In genomic region chr7:30184641-30185348, GRCm38 (mm10) we compare ENCODE assay signal across 8 mouse cellular contexts. TPM values are rescaled to one million over a fixed set of nuclear protein-coding genes. Genes with fewer than 3 reads are reported as not detected.
DNase-seq lines count a peak whose midpoint lies in the region; ATAC-seq and TF ChIP-seq lines count a peak whose summit lies in the region.

No protein-coding gene starts in this region.

- no peak for DNase-seq in heart, postnatal 25 days (ENCODE audit: low spot score)
- no peak for DNase-seq in midbrain, embryonic 10.5 days (ENCODE audit: low spot score)
- no peak for DNase-seq in midbrain, postnatal 0 days (ENCODE audit: low spot score)
- no peak for DNase-seq in thymus, postnatal 4 days
- DNase-seq in layer of hippocampus, postnatal 36 days = no peak

- no peak for TF ChIP-seq POLR2A in myocyte (IDR thresholded peaks at IDR 0.05; ENCODE audit: insufficient read length, low read depth)

- TF ChIP-seq CTCF in midbrain, postnatal 0 days (IDR thresholded peaks at IDR 0.05) = no peak

- H3K9ac ChIP-seq in heart, embryonic 14.5 days (ENCODE audit: low read length) = peak overlapping the region; percentile 74
- H3K9ac ChIP-seq in midbrain, postnatal 0 days (replicated peaks; ENCODE audit: low read length, poor library complexity, severe bottlenecking) = no peak overlapping the region
- H3K9ac ChIP-seq in heart, embryonic 16.5 days (ENCODE audit: low read length) = peak overlapping the region; percentile 78

- H3K4me2 ChIP-seq in heart, embryonic 14.5 days (ENCODE audit: low read length) = peak overlapping the region; percentile 63
- H3K4me2 ChIP-seq in midbrain, postnatal 0 days (ENCODE audit: low read depth, low read length, poor library complexity, severe bottlenecking) = no peak overlapping the region
- H3K4me2 ChIP-seq in heart, embryonic 16.5 days (ENCODE audit: low read depth, low read length) = peak overlapping the region; percentile 59
- H3K4me2 ChIP-seq in myocyte (ENCODE audit: low read depth) = peak overlapping the region; percentile 66

- no peak for ATAC-seq in heart, embryonic 14.5 days (ENCODE audit: insufficient number of reproducible peaks, insufficient read depth, low FRiP score, low read depth)
- no peak for ATAC-seq in midbrain, postnatal 0 days (ENCODE audit: low FRiP score)
- ATAC-seq in heart, embryonic 16.5 days (replicated peaks; ENCODE audit: extremely low read depth, insufficient read depth, low FRiP score) = no peak

- H3ac ChIP-seq in myocyte (ENCODE audit: control insufficient read depth, insufficient read length) = no peak overlapping the region

- 57% methylated on average over 13 of the region's 13 CpGs for WGBS in heart, embryonic 14.5 days
- 72% methylated on average over 13 of the region's 13 CpGs for WGBS in midbrain, embryonic 10.5 days
- 79% methylated on average over 13 of the region's 13 CpGs for WGBS in midbrain, postnatal 0 days
- WGBS in heart, embryonic 16.5 days = 64% methylated on average over 13 of the region's 13 CpGs

- H3K27me3 ChIP-seq in heart, embryonic 14.5 days (ENCODE audit: control insufficient read depth, insufficient read depth, low read length) = no peaks in the 10 kb centered on the region
- H3K27me3 ChIP-seq in midbrain, embryonic 10.5 days (ENCODE audit: low read depth, poor library complexity, severe bottlenecking) = no peaks in the 10 kb centered on the region
- no peaks in the 10 kb centered on the region for H3K27me3 ChIP-seq in midbrain, postnatal 0 days (ENCODE audit: insufficient read depth, low read length)
- no peaks in the 10 kb centered on the region for H3K27me3 ChIP-seq in heart, embryonic 16.5 days (ENCODE audit: control insufficient read depth, insufficient read depth, low read length)
- no peaks in the 10 kb centered on the region for H3K27me3 ChIP-seq in myocyte (ENCODE audit: control insufficient read depth, insufficient read depth, insufficient read length)

- H3K4me1 ChIP-seq in heart, embryonic 14.5 days (ENCODE audit: control insufficient read depth in 2 of 2, insufficient read depth in 2 of 2, low read length in 2 of 2) = peaks cover 4 to 9% of the 10 kb centered on the region in 2 experiments
- peaks cover 19% of the 10 kb centered on the region for H3K4me1 ChIP-seq in midbrain, embryonic 10.5 days
- no peaks in the 10 kb centered on the region for H3K4me1 ChIP-seq in midbrain, postnatal 0 days (ENCODE audit: insufficient read depth, low read length)
- peaks cover 8% of the 10 kb centered on the region; the same call in 1 of the 2 replicates for H3K4me1 ChIP-seq in heart, embryonic 16.5 days (ENCODE audit: control insufficient read depth, insufficient read depth, low read length)

- peak overlapping the region; percentile 44 to 62 for H3K4me3 ChIP-seq in heart, embryonic 14.5 days (ENCODE audit: control insufficient read depth in 1 of 2, insufficient read depth in 1 of 2, low read depth in 1 of 2, low read length in 2 of 2)
- 0 out of 2 replicates have a peak overlapping the region, but pooled peaks have one; percentile 46 for H3K4me3 ChIP-seq in midbrain, embryonic 10.5 days
- H3K4me3 ChIP-seq in midbrain, postnatal 0 days (ENCODE audit: low read depth, low read length) = no peak overlapping the region
- H3K4me3 ChIP-seq in heart, embryonic 16.5 days (ENCODE audit: low read length) = peak overlapping the region; percentile 56
- no peak overlapping the region for H3K4me3 ChIP-seq in myocyte

- intact Hi-C loops in heart, postnatal 25 days (cut with DNase I) = loop anchor here (5.0 kb wide), 1 partner anchor 33 kb away; no protein-coding TSS in a partner anchor

- H3K79me2 ChIP-seq in myocyte (ENCODE audit: control insufficient read depth, insufficient read depth) = no peaks in the 10 kb centered on the region

- H3K9me3 ChIP-seq in heart, embryonic 14.5 days (ENCODE audit: control insufficient read depth, low read length) = no peaks in the 10 kb centered on the region
- no peaks in the 10 kb centered on the region for H3K9me3 ChIP-seq in midbrain, embryonic 10.5 days (replicated peaks)
- no peaks in the 10 kb centered on the region for H3K9me3 ChIP-seq in midbrain, postnatal 0 days (ENCODE audit: low read length)
- no peaks in the 10 kb centered on the region for H3K9me3 ChIP-seq in heart, embryonic 16.5 days (replicated peaks; ENCODE audit: control insufficient read depth, low read length)

- peaks cover 47% of the 10 kb centered on the region for H3K36me3 ChIP-seq in heart, embryonic 14.5 days (ENCODE audit: control insufficient read depth, insufficient read depth, low read length)
- H3K36me3 ChIP-seq in midbrain, embryonic 10.5 days = peaks cover 47% of the 10 kb centered on the region
- peaks cover 41% of the 10 kb centered on the region for H3K36me3 ChIP-seq in midbrain, postnatal 0 days (ENCODE audit: insufficient read depth, low read length)
- H3K36me3 ChIP-seq in heart, embryonic 16.5 days (ENCODE audit: control insufficient read depth, insufficient read depth) = peaks cover 27% of the 10 kb centered on the region
- H3K36me3 ChIP-seq in myocyte (ENCODE audit: control insufficient read depth, insufficient read depth) = peaks cover 28% of the 10 kb centered on the region

- peak overlapping the region; percentile 58 to 61; a peak in 2 of 4 replicates for H3K27ac ChIP-seq in heart, embryonic 14.5 days (replicated peaks in 1 of 2; ENCODE audit: control insufficient read depth in 1 of 2, insufficient read depth in 1 of 2, low read depth in 2 of 2, low read length in 2 of 2)
- no peak overlapping the region for H3K27ac ChIP-seq in midbrain, embryonic 10.5 days (replicated peaks)
- H3K27ac ChIP-seq in midbrain, postnatal 0 days (ENCODE audit: low read depth, low read length) = no peak overlapping the region
- H3K27ac ChIP-seq in heart, embryonic 16.5 days (ENCODE audit: low read length) = peak overlapping the region; percentile 77

TF ChIP-seq in myocyte, 11 proteins besides CTCF, POLR2A, EP300 and RAD21:
- TF ChIP-seq MAX (IDR thresholded peaks at IDR 0.05; ENCODE audit: low read depth) (no peak), POLR2AphosphoS2 (IDR thresholded peaks at IDR 0.05; ENCODE audit: insufficient read length, low read depth) (peak; percentile 45)
TF ChIP-seq in myocyte: peak in this region for 1.

RNA-seq across cellular contexts. Expression of gene Cox7a1, which starts 0.9 kb away (rescaled TPM):
- polyA plus RNA-seq in heart, embryonic 14.5 days (2014; fragmentation: Nextera tagmentation; extraction: Ambion mirVana) = 544 and 589 TPM in 2 replicates
- 1,000 to 10,000 TPM; 2,700 to 2,749 TPM for total RNA-seq in heart, postnatal 25 days (2021)
- 4.1 and 7.2 TPM in 2 replicates for polyA plus RNA-seq in midbrain, embryonic 10.5 days (2016; fragmentation: Nextera tagmentation; extraction: Ambion mirVana)
- total RNA-seq in midbrain, postnatal 0 days (2014; rRNA removed) = not detected in 2 replicates
- polyA plus RNA-seq in midbrain, postnatal 0 days (2015; fragmentation: Nextera tagmentation; extraction: Ambion mirVana) = 7.3 and 8.8 TPM in 2 replicates
- 506 and 580 TPM in 2 replicates for polyA plus RNA-seq in heart, embryonic 16.5 days (2015; fragmentation: Nextera tagmentation; extraction: Ambion mirVana)
- 112 TPM for polyA plus RNA-seq in myocyte (2012; fragmentation: generic; extraction: Trizol)
- total RNA-seq in layer of hippocampus, postnatal 36 days (2021) = 1 to 10 TPM; 3.7 to 5.0 TPM

RNA-seq across cellular contexts. Expression of gene Capns1, which starts 13.8 kb away (rescaled TPM):
- 63.0 and 73.7 TPM in 2 replicates for polyA plus RNA-seq in heart, embryonic 14.5 days (2014; fragmentation: Nextera tagmentation; extraction: Ambion mirVana)
- 100 to 1,000 TPM; 270 to 283 TPM for total RNA-seq in heart, postnatal 25 days (2021)
- 52.1 and 55.5 TPM in 2 replicates for polyA plus RNA-seq in midbrain, embryonic 10.5 days (2016; fragmentation: Nextera tagmentation; extraction: Ambion mirVana)
- total RNA-seq in midbrain, postnatal 0 days (2014; rRNA removed) = 201 and 272 TPM in 2 replicates
- polyA plus RNA-seq in midbrain, postnatal 0 days (2015; fragmentation: Nextera tagmentation; extraction: Ambion mirVana) = 58.0 and 62.4 TPM in 2 replicates
- polyA plus RNA-seq in heart, embryonic 16.5 days (2015; fragmentation: Nextera tagmentation; extraction: Ambion mirVana) = 85.4 and 87.7 TPM in 2 replicates
- 622 TPM for polyA plus RNA-seq in myocyte (2012; fragmentation: generic; extraction: Trizol)
- 100 to 1,000 TPM; 207 to 234 TPM for total RNA-seq in layer of hippocampus, postnatal 36 days (2021)

RNA-seq across cellular contexts. Expression of gene Zfp146, which starts 15.2 kb away (rescaled TPM):
- polyA plus RNA-seq in heart, embryonic 14.5 days (2014; fragmentation: Nextera tagmentation; extraction: Ambion mirVana) = 7.2 and 9.0 TPM in 2 replicates
- total RNA-seq in heart, postnatal 25 days (2021) = 10 to 100 TPM; 27.7 to 31.0 TPM
- 17.0 and 21.2 TPM in 2 replicates for polyA plus RNA-seq in midbrain, embryonic 10.5 days (2016; fragmentation: Nextera tagmentation; extraction: Ambion mirVana)
- 49.8 and 52.1 TPM in 2 replicates for total RNA-seq in midbrain, postnatal 0 days (2014; rRNA removed)
- 5.9 and 7.2 TPM in 2 replicates for polyA plus RNA-seq in midbrain, postnatal 0 days (2015; fragmentation: Nextera tagmentation; extraction: Ambion mirVana)
- polyA plus RNA-seq in heart, embryonic 16.5 days (2015; fragmentation: Nextera tagmentation; extraction: Ambion mirVana) = 7.2 and 7.3 TPM in 2 replicates
- polyA plus RNA-seq in myocyte (2012; fragmentation: generic; extraction: Trizol) = 13.2 TPM
- total RNA-seq in layer of hippocampus, postnatal 36 days (2021) = 10 to 100 TPM; 53.8 to 54.8 TPM

RNA-seq across cellular contexts. Expression of gene Polr2i, which starts 47.0 kb away (rescaled TPM):
- 126 and 145 TPM in 2 replicates for polyA plus RNA-seq in heart, embryonic 14.5 days (2014; fragmentation: Nextera tagmentation; extraction: Ambion mirVana)
- total RNA-seq in heart, postnatal 25 days (2021) = 10 to 100 TPM; 54.6 to 56.6 TPM
- 155 and 162 TPM in 2 replicates for polyA plus RNA-seq in midbrain, embryonic 10.5 days (2016; fragmentation: Nextera tagmentation; extraction: Ambion mirVana)
- total RNA-seq in midbrain, postnatal 0 days (2014; rRNA removed) = 93.3 and 126 TPM in 2 replicates
- 190 and 196 TPM in 2 replicates for polyA plus RNA-seq in midbrain, postnatal 0 days (2015; fragmentation: Nextera tagmentation; extraction: Ambion mirVana)
- 112 TPM in 2 replicates for polyA plus RNA-seq in heart, embryonic 16.5 days (2015; fragmentation: Nextera tagmentation; extraction: Ambion mirVana)
- 174 TPM for polyA plus RNA-seq in myocyte (2012; fragmentation: generic; extraction: Trizol)
- 10 to 100 TPM; 53.1 to 65.2 TPM for total RNA-seq in layer of hippocampus, postnatal 36 days (2021)

RNA-seq across cellular contexts. Expression of gene Tbcb, which starts 47.3 kb away (rescaled TPM):
- polyA plus RNA-seq in heart, embryonic 14.5 days (2014; fragmentation: Nextera tagmentation; extraction: Ambion mirVana) = 137 and 144 TPM in 2 replicates
- 10 to 100 TPM; 54.1 to 56.7 TPM for total RNA-seq in heart, postnatal 25 days (2021)
- polyA plus RNA-seq in midbrain, embryonic 10.5 days (2016; fragmentation: Nextera tagmentation; extraction: Ambion mirVana) = 274 and 283 TPM in 2 replicates
- total RNA-seq in midbrain, postnatal 0 days (2014; rRNA removed) = 127 and 149 TPM in 2 replicates
- polyA plus RNA-seq in midbrain, postnatal 0 days (2015; fragmentation: Nextera tagmentation; extraction: Ambion mirVana) = 483 and 527 TPM in 2 replicates
- polyA plus RNA-seq in heart, embryonic 16.5 days (2015; fragmentation: Nextera tagmentation; extraction: Ambion mirVana) = 134 and 154 TPM in 2 replicates
- polyA plus RNA-seq in myocyte (2012; fragmentation: generic; extraction: Trizol) = 147 TPM
- total RNA-seq in layer of hippocampus, postnatal 36 days (2021) = 100 to 1,000 TPM; 118 to 127 TPM

Comparison
In these comparisons a context has a peak if more than half of its experiments do, and no peak if none do; other contexts are left out.
1. H3K4me3 ChIP-seq: peak in heart, embryonic 14.5 days (2 of 2), midbrain, embryonic 10.5 days (single experiment) and heart, embryonic 16.5 days (single experiment); none in midbrain, postnatal 0 days (single experiment) and myocyte (single experiment).
2. H3K27ac ChIP-seq: peak in heart, embryonic 14.5 days (2 of 2) and heart, embryonic 16.5 days (single experiment); none in midbrain, embryonic 10.5 days (single experiment) and midbrain, postnatal 0 days (single experiment).
3. RNA of gene Cox7a1, which starts 0.9 kb away (polyA plus RNA-seq): 544 to 589 TPM in heart, embryonic 14.5 days, 506 to 580 TPM in heart, embryonic 16.5 days and 112 TPM in myocyte (single experiment); 7.3 to 8.8 TPM in midbrain, postnatal 0 days and 4.1 to 7.2 TPM in midbrain, embryonic 10.5 days; every median in the first group is over 10 times any median in the second.